Mouse (Mus musculus) spleen, adult 2 months (tissue): ENCODE measurements around the gene Fshr.
"Not testable (repeated sequence)": the region's sequence is repeated elsewhere in the genome, so short reads cannot be mapped to it uniquely, and the experiment has no call there.

Source experiments
- CTCF ChIP-seq: fragments of 200-500 bp; IDR thresholded peaks from 2 replicates; pipeline ENCODE4 v1.5.1; 2011; ENCODE audit warnings: mild to moderate bottlenecking, inconsistent platforms; ENCODE audit not compliant: insufficient read depth, insufficient read length, insufficient replicate concordance; ENCODE audit errors: extremely low read depth
- POLR2A ChIP-seq: fragments of 200-500 bp; IDR thresholded peaks from 2 replicates; pipeline ENCODE4 v1.6.1; 2011; ENCODE audit warnings: low read depth, low read length, inconsistent platforms

DNA sequence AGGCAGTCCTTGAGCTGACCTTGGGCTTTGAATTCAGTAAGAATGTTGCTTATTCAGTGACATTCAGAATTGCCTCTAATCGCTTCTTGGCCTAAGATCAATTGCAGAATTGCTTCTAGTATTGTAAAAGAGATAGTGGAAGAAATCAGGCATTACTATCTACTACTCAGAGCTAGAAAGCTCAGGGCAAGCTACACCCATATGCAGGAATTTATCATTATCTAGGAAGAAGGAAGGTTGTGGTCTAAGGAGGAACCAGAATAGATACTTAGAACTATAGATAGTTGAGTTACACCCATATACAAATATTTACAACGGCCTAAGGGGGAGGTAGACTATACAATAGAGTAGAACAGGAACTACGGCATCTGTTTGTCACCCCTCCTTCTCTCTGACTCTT is 41.1 kb downstream of the Fshr start:
- not testable (repeated sequence) for TF ChIP-seq POLR2A, CTCF
